Mouse (Mus musculus): ENCODE results near the gene Fyb2.

GRCm38 (mm10) chr4:105015496-105015895, 102.2 kb downstream of the Fyb2 start:
- TF ChIP-seq CTCF (IDR thresholded peaks at IDR 0.05; ENCODE audit: control insufficient read depth, insufficient read depth, insufficient replicate concordance, low read depth, low read length) (no peak), POLR2A (IDR thresholded peaks at IDR 0.05; ENCODE audit: control insufficient read depth, low read depth, low read length) (no peak)

Data from testis, adult 2 months (tissue).